28 mouse cellular contexts compared by ENCODE assay signal in genomic region chr11:104223301-104223700, GRCm38 (mm10). TPM values are rescaled to one million over a fixed set of nuclear protein-coding genes. Genes with fewer than 3 reads are reported as not detected.
A peak's percentile ranks its signal among the peaks of the same experiment; 100 is the strongest.
DNase-seq lines count a peak whose midpoint lies in the region; ATAC-seq and TF ChIP-seq lines count a peak whose summit lies in the region.
"Had no signal": no experiment of that assay in that cellular context is flagged by ENCODE, and none has a peak within 500 bp of the region (broad histone marks: within the 10 kb centered on the region; RNA-seq: fewer than 3 reads in every experiment).

No protein-coding gene starts in this region.

- H3K4me2 ChIP-seq in heart, embryonic 12.5 days: no peak overlapping the region
- H3K4me2 ChIP-seq: embryonic facial prominence, embryonic 13.5 days; embryonic facial prominence, embryonic 15.5 days; forebrain, embryonic 12.5 days had no signal

- TF ChIP-seq CTCF in lung, adult 2 months (IDR thresholded peaks at IDR 0.05; ENCODE audit: insufficient read depth, low read length): no peak

- TF ChIP-seq POLR2A in lung, adult 2 months (IDR thresholded peaks at IDR 0.05; ENCODE audit: borderline replicate concordance, extremely low read depth, low read depth, low read length): no peak

- no peak overlapping the region for H3K9ac ChIP-seq in heart, embryonic 12.5 days
- H3K9ac ChIP-seq: embryonic facial prominence, embryonic 13.5 days; embryonic facial prominence, embryonic 15.5 days; forebrain, embryonic 12.5 days had no signal

- ATAC-seq in heart, embryonic 12.5 days (ENCODE audit: insufficient number of reproducible peaks, low FRiP score): no peak
- ATAC-seq: forebrain, embryonic 14.5 days; forebrain, embryonic 16.5 days had no signal

- H3K36me3 ChIP-seq in heart, embryonic 12.5 days: no peaks in the 10 kb centered on the region
- H3K36me3 ChIP-seq: embryonic facial prominence, embryonic 13.5 days; embryonic facial prominence, embryonic 15.5 days; forebrain, embryonic 10.5 days; forebrain, embryonic 12.5 days; G1E had no signal

- no peak overlapping the region for H3K27ac ChIP-seq in heart, embryonic 12.5 days (ENCODE audit: poor library complexity, severe bottlenecking)
- H3K27ac ChIP-seq: embryonic facial prominence, embryonic 13.5 days; embryonic facial prominence, embryonic 15.5 days; forebrain, embryonic 10.5 days; forebrain, embryonic 12.5 days had no signal

- no peaks in the 10 kb centered on the region for H3K4me1 ChIP-seq in heart, embryonic 12.5 days (replicated peaks)
- no peaks in the 10 kb centered on the region for H3K4me1 ChIP-seq in lung, adult 2 months (ENCODE audit: control insufficient read depth, insufficient read depth, low read length)
- H3K4me1 ChIP-seq: embryonic facial prominence, embryonic 13.5 days; embryonic facial prominence, embryonic 15.5 days; forebrain, embryonic 10.5 days; forebrain, embryonic 12.5 days had no signal

- no peak overlapping the region for H3K4me3 ChIP-seq in heart, embryonic 12.5 days
- no peak overlapping the region for H3K4me3 ChIP-seq in lung, adult 2 months (replicated peaks; ENCODE audit: extremely low read depth, low read depth, low read length)
- H3K4me3 ChIP-seq: embryonic facial prominence, embryonic 13.5 days; embryonic facial prominence, embryonic 15.5 days; erythroblast, embryonic 14.5 days; forebrain, embryonic 10.5 days; forebrain, embryonic 12.5 days had no signal

- peak; percentile 63 for DNase-seq in heart, adult 11 months
- DNase-seq in MN1 (ENCODE audit: low spot score) (peak; percentile 35), ZHBTc4 (ENCODE audit: low read depth, low spot score) (peak; percentile 55)
- DNase-seq in lung, adult 2 months: no peak
- DNase-seq in retina, postnatal 1 day: no peak
- DNase-seq: adrenal gland, adult 2 months; adrenal gland, postnatal 10 days; adrenal gland, postnatal 25 days; cerebellum, adult 11 months; cerebellum, adult 18-20 months; cerebellum, adult 8-10 months; cerebellum, adult 9-11 months; cerebellum, postnatal 14 days; cerebellum, postnatal 36 days; embryo, embryonic 11 days had no signal

- 72% methylated on average over 9 of the region's 9 CpGs for WGBS in heart, embryonic 12.5 days
- WGBS in lung, adult 2 months: 76% methylated on average over 9 of the region's 9 CpGs

- H3K9me3 ChIP-seq in heart, embryonic 12.5 days (replicated peaks): no peaks in the 10 kb centered on the region
- H3K9me3 ChIP-seq: embryonic facial prominence, embryonic 13.5 days; embryonic facial prominence, embryonic 15.5 days; forebrain, embryonic 10.5 days; forebrain, embryonic 12.5 days; G1E had no signal

- peaks cover 13% of the 10 kb centered on the region for H3K27me3 ChIP-seq in heart, embryonic 12.5 days (replicated peaks)
- H3K27me3 ChIP-seq: embryonic facial prominence, embryonic 13.5 days; embryonic facial prominence, embryonic 15.5 days had no signal

RNA-seq across cellular contexts. Expression of gene Mapt, which starts 7.9 kb away (rescaled TPM):
- polyA plus RNA-seq in heart, embryonic 12.5 days (2016; fragmentation: Nextera tagmentation; extraction: Ambion mirVana): 0.41 and 0.98 TPM in 2 replicates
- 55.3 and 77.9 TPM in 2 replicates for polyA plus RNA-seq in lung, adult 2 months (2012; rRNA removed)
- polyA plus RNA-seq: erythroblast, embryonic 14.5 days had no signal

RNA-seq across cellular contexts. Expression of gene Sppl2c, which starts 37.2 kb away (rescaled TPM):
- polyA plus RNA-seq in heart, embryonic 12.5 days (2016; fragmentation: Nextera tagmentation; extraction: Ambion mirVana): not detected in 2 replicates
- polyA plus RNA-seq in lung, adult 2 months (2012; rRNA removed): 0.05 TPM in 1 of 2 replicates, not detected in the other
- polyA plus RNA-seq: adrenal gland, adult 2 months; brain, embryonic 14.5 days; C2C12; embryonic facial prominence, embryonic 11.5 days; embryonic facial prominence, embryonic 13.5 days; embryonic facial prominence, embryonic 15.5 days; erythroblast, embryonic 14.5 days; forebrain, embryonic 10.5 days; forebrain, embryonic 12.5 days; forebrain, embryonic 14.5 days; forebrain, embryonic 16.5 days; frontal cortex, adult 2 months; G1E had no signal

Comparison
In these comparisons a context has a peak if more than half of its experiments do, and no peak if none do; other contexts are left out.
1. DNase-seq: peak in heart, adult 11 months (single experiment), MN1 (single experiment) and ZHBTc4 (single experiment); none in lung, adult 2 months (single experiment) and retina, postnatal 1 day (single experiment).
2. RNA of gene Mapt, which starts 7.9 kb away (polyA plus RNA-seq): 55.3 to 77.9 TPM in lung, adult 2 months; 0.41 to 0.98 TPM in heart, embryonic 12.5 days; every median in the first group is over 10 times any median in the second.